Mouse (Mus musculus) neutrophil, adult 83 days (primary cell): ENCODE measurements around the gene Olfr987. TPM values are rescaled to one million over a fixed set of nuclear protein-coding genes. Genes with fewer than 3 reads are reported as not detected.

Experiments used
- total RNA-seq, 2 experiments: library from RNA; stranded (reverse); gene quantifications; one replicate each; pipeline ENCODE4 v1.2.4; 2023

The Olfr987 gene
- not detected for total RNA-seq

GRCm38 (mm10) chr2:85339215-85339614 is at the start of gene Olfr987:
Gene Olfr987 (minus strand): TSS chr2:85339315.

GRCm38 (mm10) chr2:85363127-85363526 is 24.0 kb upstream of the Olfr987 start, which contains the start of gene Olfr988:
Gene Olfr988 (minus strand): TSS chr2:85363227.

Other genes with a start within 250 kb of the Olfr987 start
- gene Aplnr, start 203.1 kb downstream of the Olfr987 start, total RNA-seq, result 1 to 10 TPM; 5.0 to 5.9 TPM
- gene Lrrc55, start 142.1 kb downstream of the Olfr987 start, total RNA-seq, result not detected
- not detected for gene Olfr988, start 23.9 kb upstream of the Olfr987 start, total RNA-seq
- gene Olfr992, start 70.2 kb upstream of the Olfr987 start, total RNA-seq, result not detected
- gene Olfr993, start 75.6 kb upstream of the Olfr987 start, total RNA-seq, result not detected
- gene Olfr994, start 97.1 kb upstream of the Olfr987 start, total RNA-seq, result not detected
- not detected for gene Olfr995, start 104.3 kb upstream of the Olfr987 start, total RNA-seq
- gene 4833423E24Rik, start 179.7 kb upstream of the Olfr987 start, total RNA-seq, result not detected
- gene Olfr996, start 239.9 kb upstream of the Olfr987 start, total RNA-seq, result not detected
- not detected for gene Olfr998, start 249.6 kb upstream of the Olfr987 start, total RNA-seq